Mouse (Mus musculus) ZHBTc4 (cell line): Measurements from ENCODE around the gene Lrrc32.
A peak's percentile ranks its signal among the peaks of the same experiment; 100 is the strongest.

Source experiments
- DNase-seq: peaks from one replicate; pipeline ENCODE4 v3.0.0-alpha.2; 2011; ENCODE audit warnings: low read depth, low spot score

Lrrc32 gene

DNA sequence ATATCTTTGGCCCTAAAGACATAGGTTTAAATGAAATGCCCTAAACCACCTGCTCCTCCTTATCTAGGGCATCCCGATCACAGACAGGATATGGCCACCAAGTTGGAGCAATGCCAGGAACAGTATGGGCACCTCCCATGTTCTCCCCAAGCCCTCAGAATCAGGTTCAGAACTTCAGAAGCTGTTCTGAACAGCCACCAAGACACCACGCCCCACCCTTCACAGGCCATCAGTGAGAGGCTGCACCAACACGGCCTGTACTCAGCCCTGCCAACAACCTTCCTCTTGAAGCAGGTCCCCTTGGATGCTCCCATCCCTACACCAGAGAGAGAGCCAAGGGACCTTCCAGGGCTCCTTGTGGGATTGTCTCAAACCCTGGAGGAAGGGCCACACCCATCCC, 55.5 kb downstream of the Lrrc32 start:
- DNase-seq: peak; percentile 40

GRCm38 (mm10) chr7:98548839-98549238, 59.8 kb downstream of the Lrrc32 start:
- DNase-seq: no peak

DNA sequence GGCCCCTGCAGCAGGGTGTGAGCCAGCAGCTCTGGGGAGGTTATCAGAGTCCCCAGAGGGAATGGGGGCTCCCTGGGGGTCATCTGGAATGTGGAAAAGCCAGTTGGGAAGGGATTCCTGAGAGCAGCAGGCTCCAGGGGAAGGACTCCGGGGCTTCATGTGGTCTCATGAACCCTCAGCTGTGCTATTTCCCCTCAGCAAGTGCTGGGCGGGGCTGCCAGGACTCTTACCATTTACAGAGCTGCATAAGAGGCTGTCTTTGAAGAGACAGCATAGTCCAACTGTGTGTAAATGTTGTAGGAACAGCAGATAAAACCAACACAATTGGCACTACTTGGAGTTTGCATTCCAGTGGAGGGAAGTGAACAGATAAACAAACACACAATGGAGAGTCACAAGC, 61.5 kb downstream of the Lrrc32 start:
- peak; percentile 55 for DNase-seq

GRCm38 (mm10) chr7:98551041-98551440, 62.0 kb downstream of the Lrrc32 start:
- no peak for DNase-seq
